ENCODE assay signal across 22 mouse cellular contexts in genomic region chr3:116634091-116634490, GRCm38 (mm10). TPM values are rescaled to one million over a fixed set of nuclear protein-coding genes. Genes with fewer than 3 reads are reported as not detected.
"Had no signal": no experiment of that assay in that cellular context is flagged by ENCODE, and none has a peak within 500 bp of the region (broad histone marks: within the 10 kb centered on the region; RNA-seq: fewer than 3 reads in every experiment).

No protein-coding gene starts in this region.

- H3K4me3 ChIP-seq: left cerebral cortex, adult 2 months; limb, embryonic 10.5 days; liver, embryonic 13.5 days; midbrain, embryonic 13.5 days had no signal

- H3K9ac ChIP-seq: liver, embryonic 13.5 days; midbrain, embryonic 13.5 days had no signal

- H3K27me3 ChIP-seq: liver, embryonic 13.5 days; midbrain, embryonic 13.5 days had no signal

- H3K4me2 ChIP-seq: liver, embryonic 13.5 days; midbrain, embryonic 13.5 days had no signal

- H3K27ac ChIP-seq: left cerebral cortex, adult 2 months; limb, embryonic 10.5 days; liver, embryonic 13.5 days; midbrain, embryonic 13.5 days had no signal

- H3K4me1 ChIP-seq: limb, embryonic 10.5 days; liver, embryonic 13.5 days; midbrain, embryonic 13.5 days had no signal

- DNase-seq: kidney, adult 11 months; kidney, adult 9 months; kidney, postnatal 10 days; kidney, postnatal 4 days; liver, embryonic 13.5 days; lung, adult 2 months; lung, postnatal 36 days; right cerebral cortex, adult 18-20 months; right cerebral cortex, postnatal 25 days; thymus, postnatal 36 days had no signal

- ATAC-seq: lung, postnatal 0 days; midbrain, embryonic 13.5 days had no signal

- H3K9me3 ChIP-seq: limb, embryonic 10.5 days; liver, embryonic 13.5 days; midbrain, embryonic 13.5 days had no signal

RNA-seq across cellular contexts. Expression of gene Gm43191, which starts 47.0 kb away (rescaled TPM):
- total RNA-seq: layer of hippocampus, postnatal 25 days; left cerebral cortex, postnatal 14 days; midbrain, postnatal 0 days had no signal
- polyA plus RNA-seq: limb, embryonic 10.5 days; limb, embryonic 14.5 days; liver, embryonic 13.5 days; lung, adult 2 months; lung, postnatal 0 days; midbrain, embryonic 13.5 days; midbrain, postnatal 0 days; neural tube, embryonic 14.5 days; small intestine, adult 2 months; stomach, embryonic 16.5 days; thymus, postnatal 0 days had no signal
